Mouse (Mus musculus): ENCODE results near the gene Pramel3. TPM values are rescaled to one million over a fixed set of nuclear protein-coding genes. Genes with fewer than 3 reads are reported as not detected.
"Not testable (repeated sequence)": the region's sequence is repeated elsewhere in the genome, so short reads cannot be mapped to it uniquely, and the experiment has no call there.

Pramel3 gene
- not detected for total RNA-seq (2021)
- long read RNA-seq, experiment 1, result 0 reads
- long read RNA-seq, experiment 2, result 0 reads

GRCm38 (mm10) chrX:135302007-135302406 lies at the start of gene Pramel3:
Gene Pramel3, plus strand, starts transcription at chrX:135302307.
- not testable (repeated sequence) for DNase-seq (ENCODE audit: low spot score in 2 of 2)

GRCm38 (mm10) chrX:135360685-135361084 lies 58.6 kb downstream of the Pramel3 start:
- DNase-seq (ENCODE audit: low spot score in 2 of 2), result not testable (repeated sequence)

- not testable (repeated sequence) for DNase-seq (ENCODE audit: low spot score in 2 of 2)
Observed at GRCm38 (mm10) chrX:135361943-135362342, 59.8 kb downstream of the Pramel3 start.

Other genes starting within 250 kb of the Pramel3 start
- gene Gm15023, start 124.7 kb upstream of the Pramel3 start, total RNA-seq (2021), result not detected
- 10 to 100 TPM; 51.9 to 82.1 TPM for gene Tceal6, start 91.6 kb upstream of the Pramel3 start, total RNA-seq (2021)
- gene Gm5128, start 71.0 kb downstream of the Pramel3 start, total RNA-seq (2021), result not detected
- gene Gm7903, start 131.5 kb downstream of the Pramel3 start, total RNA-seq (2021), result not detected
- gene AV320801, start 192.3 kb downstream of the Pramel3 start, total RNA-seq (2021), result not detected

All from layer of hippocampus, postnatal 14 days (tissue).